Mouse (Mus musculus) stomach, postnatal 0 days (tissue): ENCODE results near the gene Gstt1.

Source experiments
- CTCF ChIP-seq: IDR thresholded peaks from 2 replicates; pipeline ENCODE4 v1.5.1; 2016; ENCODE audit warnings: antibody characterized with exemption, low read depth, mild to moderate bottlenecking, moderate library complexity
- EP300 ChIP-seq: optimal IDR thresholded peaks from 2 replicates; pipeline ENCODE3; 2016; ENCODE audit warnings: antibody characterized with exemption

DNA sequence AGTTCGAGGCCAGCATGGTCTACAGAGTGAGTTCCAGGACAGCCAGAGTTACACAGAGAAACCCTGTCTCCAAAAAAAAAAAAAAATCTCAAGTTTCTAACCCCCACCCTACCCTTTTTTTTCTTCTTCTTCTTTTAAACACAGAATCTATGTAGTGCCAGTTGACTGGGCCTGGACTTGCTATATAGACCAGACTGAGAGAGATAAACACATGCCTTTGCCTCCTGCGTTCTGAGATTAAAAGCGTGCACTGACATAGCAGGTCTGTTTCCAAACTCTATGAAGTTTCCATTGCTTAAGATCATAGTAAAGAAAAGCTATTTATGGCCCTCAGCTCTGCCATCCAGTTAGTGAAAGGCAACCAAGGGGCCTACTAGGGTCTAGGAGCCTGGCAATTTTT is 36.0 kb downstream of the Gstt1 start:
- no peak for TF ChIP-seq EP300
- TF ChIP-seq CTCF: no peak
